Mouse (Mus musculus): ENCODE measurements at regions not wholly inside any gene's neighbourhood (a gene's known extent, or its start where the extent isn't known, plus 50 kb on each side); places are given as distances from the start of the nearest gene placed in this dataset.
A peak's percentile ranks its signal among the peaks of the same experiment; 100 is the strongest.

GRCm38 (mm10) chr19:36178828-36179251 is 58.9 kb upstream of the Ankrd1 start:
- 21% methylated on average over 6 of the region's 6 CpGs for WGBS

GRCm38 (mm10) chr19:36180329-36180728 is 60.4 kb upstream of the Ankrd1 start:
- H3K9me3 ChIP-seq, result no peaks in the 10 kb centered on the region
- no peaks in the 10 kb centered on the region for H3K27me3 ChIP-seq
- no peak overlapping the region for H3K27ac ChIP-seq
- H3K36me3 ChIP-seq, result no peaks in the 10 kb centered on the region
- H3K4me2 ChIP-seq, result no peak overlapping the region
- H3K4me1 ChIP-seq, result no peaks in the 10 kb centered on the region
- no peak overlapping the region for H3K4me3 ChIP-seq
- 71% methylated on average over 7 of the region's 7 CpGs for WGBS
- ATAC-seq (ENCODE audit: insufficient number of reproducible peaks, low FRiP score, low TSS enrichment, low read depth), result no peak
- no peak overlapping the region for H3K9ac ChIP-seq

More at GRCm38 (mm10) chr19:36178828-36179251, 58.9 kb upstream of the Ankrd1 start:
- H3K4me3 ChIP-seq, result no peak overlapping the region
- no peaks in the 10 kb centered on the region for H3K27me3 ChIP-seq
- ATAC-seq (ENCODE audit: insufficient number of reproducible peaks, low FRiP score, low TSS enrichment, low read depth), result no peak
- H3K36me3 ChIP-seq, result no peaks in the 10 kb centered on the region
- H3K4me2 ChIP-seq, result no peak overlapping the region
- H3K9ac ChIP-seq, result no peak overlapping the region
- no peak overlapping the region for H3K27ac ChIP-seq
- H3K4me1 ChIP-seq, result no peaks in the 10 kb centered on the region
- no peaks in the 10 kb centered on the region for H3K9me3 ChIP-seq

- 53% methylated on average over 2 of the region's 2 CpGs for WGBS
- no peak for ATAC-seq (ENCODE audit: insufficient number of reproducible peaks, low FRiP score, low TSS enrichment, low read depth)
- H3K4me3 ChIP-seq, result no peak overlapping the region
These were observed 61.6 kb upstream of the Ankrd1 start for GRCm38 (mm10) chr19:36181535-36181934.

GRCm38 (mm10) chr19:36183127-36183526 is 63.2 kb upstream of the Ankrd1 start:
- no peak overlapping the region for H3K4me3 ChIP-seq
- no peaks in the 10 kb centered on the region for H3K36me3 ChIP-seq
- H3K4me2 ChIP-seq, result no peak overlapping the region
- no peaks in the 10 kb centered on the region for H3K27me3 ChIP-seq
- H3K27ac ChIP-seq, result no peak overlapping the region
- no peaks in the 10 kb centered on the region for H3K9me3 ChIP-seq
- 22% methylated on average over 2 of the region's 2 CpGs for WGBS
- no peaks in the 10 kb centered on the region for H3K4me1 ChIP-seq
- no peak overlapping the region for H3K9ac ChIP-seq
- ATAC-seq (ENCODE audit: insufficient number of reproducible peaks, low FRiP score, low TSS enrichment, low read depth), result no peak

More at GRCm38 (mm10) chr19:36181535-36181934, 61.6 kb upstream of the Ankrd1 start:
- no peak overlapping the region for H3K4me2 ChIP-seq
- no peaks in the 10 kb centered on the region for H3K4me1 ChIP-seq
- no peak overlapping the region for H3K9ac ChIP-seq
- H3K27me3 ChIP-seq, result no peaks in the 10 kb centered on the region
- no peaks in the 10 kb centered on the region for H3K9me3 ChIP-seq
- no peaks in the 10 kb centered on the region for H3K36me3 ChIP-seq
- H3K27ac ChIP-seq, result no peak overlapping the region

- no peaks in the 10 kb centered on the region for H3K27me3 ChIP-seq
- H3K36me3 ChIP-seq, result no peaks in the 10 kb centered on the region
- no peak overlapping the region for H3K4me3 ChIP-seq
- no peaks in the 10 kb centered on the region for H3K9me3 ChIP-seq
- H3K4me2 ChIP-seq, result no peak overlapping the region
- 86% methylated on average over 5 of the region's 5 CpGs for WGBS
- no peak for ATAC-seq (ENCODE audit: insufficient number of reproducible peaks, low FRiP score, low TSS enrichment, low read depth)
- no peak overlapping the region for H3K27ac ChIP-seq
- no peaks in the 10 kb centered on the region for H3K4me1 ChIP-seq
- H3K9ac ChIP-seq, result no peak overlapping the region
These were observed 69.8 kb upstream of the Ankrd1 start for GRCm38 (mm10) chr19:36189662-36190061.

- H3K27ac ChIP-seq, result no peak overlapping the region
- 84% methylated on average over 7 of the region's 7 CpGs for WGBS
- no peak overlapping the region for H3K9ac ChIP-seq
- H3K36me3 ChIP-seq, result no peaks in the 10 kb centered on the region
- no peaks in the 10 kb centered on the region for H3K9me3 ChIP-seq
- H3K27me3 ChIP-seq, result no peaks in the 10 kb centered on the region
- H3K4me2 ChIP-seq, result no peak overlapping the region
- H3K4me3 ChIP-seq, result no peak overlapping the region
- no peak for ATAC-seq (ENCODE audit: insufficient number of reproducible peaks, low FRiP score, low TSS enrichment, low read depth)
- H3K4me1 ChIP-seq, result no peaks in the 10 kb centered on the region
These were observed 71.7 kb upstream of the Ankrd1 start for GRCm38 (mm10) chr19:36191641-36192040.

- Histone ChIP-seq H3K9ac (no peak overlapping the region), H3K9me3 (no peaks in the 10 kb centered on the region), H3K27me3 (no peaks in the 10 kb centered on the region), H3K36me3 (no peaks in the 10 kb centered on the region), H3K4me2 (no peak overlapping the region), H3K27ac (no peak overlapping the region), H3K4me3 (no peak overlapping the region), H3K4me1 (peaks cover 7% of the 10 kb centered on the region)
- 92% methylated on average over 2 of the region's 2 CpGs for WGBS
- ATAC-seq (ENCODE audit: insufficient number of reproducible peaks, low FRiP score, low TSS enrichment, low read depth), result no peak
These were observed 84.4 kb upstream of the Ankrd1 start for GRCm38 (mm10) chr19:36204269-36204668.

GRCm38 (mm10) chr19:36204965-36205718 is 85.2 kb upstream of the Ankrd1 start:
- H3K9ac ChIP-seq, result no peak overlapping the region
- no peak overlapping the region for H3K4me3 ChIP-seq
- no peaks in the 10 kb centered on the region for H3K27me3 ChIP-seq
- 94% methylated on average over 8 of the region's 8 CpGs for WGBS
- H3K36me3 ChIP-seq, result no peaks in the 10 kb centered on the region
- peaks cover 7% of the 10 kb centered on the region for H3K4me1 ChIP-seq
- no peak overlapping the region for H3K4me2 ChIP-seq
- no peak for ATAC-seq (ENCODE audit: insufficient number of reproducible peaks, low FRiP score, low TSS enrichment, low read depth)
- no peaks in the 10 kb centered on the region for H3K9me3 ChIP-seq
- no peak overlapping the region for H3K27ac ChIP-seq

GRCm38 (mm10) chr19:36207735-36208288 is 87.9 kb upstream of the Ankrd1 start:
- H3K9ac ChIP-seq, result no peak overlapping the region
- H3K4me3 ChIP-seq, result no peak overlapping the region
- peak overlapping the region; percentile 54 for H3K27ac ChIP-seq
- H3K4me1 ChIP-seq, result peaks cover 7% of the 10 kb centered on the region
- H3K9me3 ChIP-seq, result no peaks in the 10 kb centered on the region
- no peaks in the 10 kb centered on the region for H3K27me3 ChIP-seq
- H3K4me2 ChIP-seq, result peak overlapping the region; percentile 13; the same call in 1 of the 2 replicates
- H3K36me3 ChIP-seq, result no peaks in the 10 kb centered on the region
- WGBS, result 9% methylated on average over 7 of the region's 7 CpGs
- peak; percentile 74 for ATAC-seq (ENCODE audit: insufficient number of reproducible peaks, low FRiP score, low TSS enrichment, low read depth)

GRCm38 (mm10) chr19:36208419-36208818 is 88.5 kb upstream of the Ankrd1 start:
- Histone ChIP-seq H3K27me3 (no peaks in the 10 kb centered on the region), H3K9me3 (no peaks in the 10 kb centered on the region), H3K9ac (no peak overlapping the region), H3K27ac (peak overlapping the region; percentile 13; the same call in 1 of the 2 replicates), H3K4me3 (no peak overlapping the region), H3K4me2 (no peak overlapping the region), H3K36me3 (no peaks in the 10 kb centered on the region), H3K4me1 (peaks cover 13% of the 10 kb centered on the region)
- ATAC-seq (ENCODE audit: insufficient number of reproducible peaks, low FRiP score, low TSS enrichment, low read depth), result no peak
- 56% methylated on average over 5 of the region's 5 CpGs for WGBS

- H3K27me3 ChIP-seq, result no peaks in the 10 kb centered on the region
- no peak overlapping the region for H3K27ac ChIP-seq
- 23% methylated on average over 8 of the region's 8 CpGs for WGBS
- H3K9me3 ChIP-seq, result no peaks in the 10 kb centered on the region
- H3K4me2 ChIP-seq, result no peak overlapping the region
- H3K4me1 ChIP-seq, result peaks cover 17% of the 10 kb centered on the region
- H3K4me3 ChIP-seq, result no peak overlapping the region
- H3K9ac ChIP-seq, result no peak overlapping the region
- ATAC-seq (ENCODE audit: insufficient number of reproducible peaks, low FRiP score, low TSS enrichment, low read depth), result no peak
- no peaks in the 10 kb centered on the region for H3K36me3 ChIP-seq
These were observed 93.6 kb upstream of the Ankrd1 start for GRCm38 (mm10) chr19:36213461-36213860.

GRCm38 (mm10) chr19:36214188-36214968 is 94.5 kb upstream of the Ankrd1 start:
- H3K27me3 ChIP-seq, result no peaks in the 10 kb centered on the region
- no peak overlapping the region for H3K9ac ChIP-seq
- 19% methylated on average over 7 of the region's 7 CpGs for WGBS
- H3K27ac ChIP-seq, result peak overlapping the region; percentile 50; the same call in 1 of the 2 replicates
- ATAC-seq (ENCODE audit: insufficient number of reproducible peaks, low FRiP score, low TSS enrichment, low read depth), result peak; percentile 67
- no peaks in the 10 kb centered on the region for H3K9me3 ChIP-seq
- H3K4me2 ChIP-seq, result 0 out of 2 replicates have a peak overlapping the region, but pooled peaks have one; percentile 10
- no peak overlapping the region for H3K4me3 ChIP-seq
- no peaks in the 10 kb centered on the region for H3K36me3 ChIP-seq
- peaks cover 17% of the 10 kb centered on the region for H3K4me1 ChIP-seq
